Mouse (Mus musculus) forebrain, embryonic 12.5 days (tissue): ENCODE results near the gene Ccser1. TPM values are rescaled to one million over a fixed set of nuclear protein-coding genes. Genes with fewer than 3 reads are reported as not detected.

Experiments
- ATAC-seq: fragments of 200-750 bp; cut with Nextera tagmentation; 2 replicates; pipeline ENCODE4 v1.8.0; 2017; ENCODE audit warnings: moderate TSS enrichment; ENCODE audit not compliant: low FRiP score
- H3K27ac ChIP-seq: fragments of 300-500 bp; sonication (generic); 2 replicates; pipeline ENCODE4 v1.5.1; 2016; ENCODE audit warnings: mild to moderate bottlenecking
- H3K27me3 ChIP-seq: fragments of 300-500 bp; sonication (generic); 2 replicates; pipeline ENCODE4 v1.6.1; 2016; ENCODE audit warnings: mild to moderate bottlenecking
- H3K36me3 ChIP-seq: fragments of 300-500 bp; sonication (generic); replicated peaks from 2 replicates; pipeline ENCODE4 v1.6.1; 2016; ENCODE audit warnings: mild to moderate bottlenecking
- H3K4me1 ChIP-seq: fragments of 300-500 bp; sonication (generic); 2 replicates; pipeline ENCODE4 v1.6.1; 2016
- H3K4me2 ChIP-seq: fragments of 300-500 bp; sonication (generic); 2 replicates; pipeline ENCODE4 v1.6.1; 2016; ENCODE audit warnings: mild to moderate bottlenecking, moderate library complexity
- H3K4me3 ChIP-seq: fragments of 300-500 bp; sonication (generic); replicated peaks from 2 replicates; pipeline ENCODE4 v1.5.1; 2016; ENCODE audit warnings: mild to moderate bottlenecking
- H3K9ac ChIP-seq: fragments of 300-500 bp; sonication (generic); 2 replicates; pipeline ENCODE4 v1.6.1; 2016; ENCODE audit warnings: mild to moderate bottlenecking
- H3K9me3 ChIP-seq: fragments of 300-500 bp; sonication (generic); 2 replicates; pipeline ENCODE4 v1.6.1; 2016
- WGBS: fragments of 180-500 bp; shearing (Covaris S2); methylation state at CpG from one replicate; pipeline ENCODE4 v1.1.7; 2016; 5-methylcytosine and 5-hydroxymethylcytosine counted together
- polyA plus RNA-seq: library from polyadenylated mRNA; unstranded; fragments of >200 nt; fragmentation: Nextera tagmentation; extraction: Ambion mirVana; gene quantifications from 2 replicates; pipeline ENCODE4 v1.2.1, GENCODE M21; 2016

The Ccser1 gene
- polyA plus RNA-seq, 1 experiment from 2014 or later, result 23.5 TPM

GRCm38 (mm10) chr6:62055276-62055675, 875.2 kb downstream of the Ccser1 start:
- no peak for ATAC-seq
- Histone ChIP-seq H3K36me3 (no peaks in the 10 kb centered on the region), H3K4me1 (no peaks in the 10 kb centered on the region), H3K9ac (no peak overlapping the region), H3K27ac (no peak overlapping the region), H3K27me3 (no peaks in the 10 kb centered on the region), H3K4me3 (no peak overlapping the region), H3K9me3 (no peaks in the 10 kb centered on the region), H3K4me2 (no peak overlapping the region)
- 87% methylated on average over 2 of the region's 2 CpGs for WGBS

GRCm38 (mm10) chr6:62066363-62067023, 886.4 kb downstream of the Ccser1 start:
- no peaks in the 10 kb centered on the region for H3K27me3 ChIP-seq
- no peaks in the 10 kb centered on the region for H3K9me3 ChIP-seq
- no peak overlapping the region for H3K9ac ChIP-seq
- H3K36me3 ChIP-seq, result no peaks in the 10 kb centered on the region
- no peak overlapping the region for H3K4me3 ChIP-seq
- no peak overlapping the region for H3K27ac ChIP-seq
- no peaks in the 10 kb centered on the region for H3K4me1 ChIP-seq
- ATAC-seq, result peak; percentile 77; the same call in 1 of the 2 replicates
- H3K4me2 ChIP-seq, result no peak overlapping the region
- WGBS, result 51% methylated on average over 6 of the region's 6 CpGs

- Histone ChIP-seq H3K9me3 (no peaks in the 10 kb centered on the region), H3K4me2 (no peak overlapping the region), H3K27me3 (no peaks in the 10 kb centered on the region), H3K4me1 (no peaks in the 10 kb centered on the region), H3K4me3 (no peak overlapping the region), H3K36me3 (no peaks in the 10 kb centered on the region), H3K9ac (no peak overlapping the region), H3K27ac (no peak overlapping the region)
- WGBS, result 80% methylated on average over 4 of the region's 4 CpGs
- ATAC-seq, result no peak
Measured at GRCm38 (mm10) chr6:62067024-62067380, 886.9 kb downstream of the Ccser1 start.

DNA sequence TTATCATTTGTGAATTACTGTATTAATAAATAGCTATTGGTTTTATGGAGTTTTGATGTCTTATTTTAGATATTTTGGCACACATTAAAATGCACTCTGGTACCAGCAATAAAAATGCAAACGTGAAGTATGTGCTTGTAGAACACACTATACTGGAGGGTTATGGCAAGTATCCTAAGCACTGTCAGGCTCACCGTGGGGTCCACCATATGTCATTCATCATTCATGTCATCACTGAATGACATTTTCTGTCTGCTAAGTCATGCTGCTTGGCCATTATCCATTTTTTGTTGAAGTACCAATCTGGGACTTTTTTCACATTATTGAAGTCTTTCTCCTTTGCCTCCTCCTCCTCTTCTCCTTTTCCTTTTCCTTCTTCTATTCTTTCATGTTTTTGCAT, 925.3 kb downstream of the Ccser1 start:
- 72% methylated on average over 2 of the region's 2 CpGs for WGBS
- Histone ChIP-seq H3K9me3 (no peaks in the 10 kb centered on the region), H3K4me2 (no peak overlapping the region), H3K4me3 (no peak overlapping the region), H3K4me1 (no peaks in the 10 kb centered on the region; the same call in 1 of the 2 replicates), H3K27me3 (no peaks in the 10 kb centered on the region), H3K36me3 (no peaks in the 10 kb centered on the region), H3K9ac (no peak overlapping the region), H3K27ac (no peak overlapping the region)
- no peak for ATAC-seq

- 65% methylated on average over 2 of the region's 2 CpGs for WGBS
- Histone ChIP-seq H3K9ac (no peak overlapping the region), H3K36me3 (no peaks in the 10 kb centered on the region), H3K4me2 (no peak overlapping the region), H3K9me3 (no peaks in the 10 kb centered on the region), H3K4me1 (no peaks in the 10 kb centered on the region), H3K27me3 (no peaks in the 10 kb centered on the region), H3K27ac (no peak overlapping the region), H3K4me3 (no peak overlapping the region)
- ATAC-seq, result no peak
Measured at GRCm38 (mm10) chr6:62132531-62132930, 952.4 kb downstream of the Ccser1 start.

DNA sequence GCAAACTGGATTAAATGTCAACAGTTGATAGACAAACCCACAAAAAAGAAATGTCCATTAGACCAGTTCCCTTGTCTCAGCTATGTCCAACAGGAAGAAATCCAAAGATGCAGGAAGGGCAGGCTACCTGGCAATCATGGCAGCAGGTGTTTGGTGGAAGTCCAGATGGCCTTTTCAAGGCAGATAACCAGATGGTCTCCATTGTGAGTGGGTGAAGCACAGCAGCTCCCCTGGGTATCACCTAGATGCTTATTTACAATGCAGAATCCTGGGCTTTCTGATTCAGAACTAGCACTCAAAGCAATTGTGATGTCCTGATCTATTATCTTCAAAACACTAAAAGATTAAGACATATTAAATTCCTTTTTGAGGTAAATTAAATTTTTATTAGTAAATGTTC, 980.2 kb downstream of the Ccser1 start:
- Histone ChIP-seq H3K9me3 (no peaks in the 10 kb centered on the region), H3K36me3 (no peaks in the 10 kb centered on the region), H3K9ac (no peak overlapping the region), H3K4me3 (no peak overlapping the region), H3K27ac (no peak overlapping the region), H3K4me2 (no peak overlapping the region), H3K4me1 (no peaks in the 10 kb centered on the region), H3K27me3 (no peaks in the 10 kb centered on the region)
- no peak for ATAC-seq

GRCm38 (mm10) chr6:62162596-62162995, 982.5 kb downstream of the Ccser1 start:
- H3K4me3 ChIP-seq, result no peak overlapping the region
- H3K9me3 ChIP-seq, result no peaks in the 10 kb centered on the region
- H3K27me3 ChIP-seq, result no peaks in the 10 kb centered on the region
- no peak for ATAC-seq
- no peaks in the 10 kb centered on the region for H3K36me3 ChIP-seq
- no peaks in the 10 kb centered on the region for H3K4me1 ChIP-seq
- 75% methylated on average over 6 of the region's 6 CpGs for WGBS
- H3K27ac ChIP-seq, result no peak overlapping the region
- no peak overlapping the region for H3K9ac ChIP-seq
- H3K4me2 ChIP-seq, result no peak overlapping the region

DNA sequence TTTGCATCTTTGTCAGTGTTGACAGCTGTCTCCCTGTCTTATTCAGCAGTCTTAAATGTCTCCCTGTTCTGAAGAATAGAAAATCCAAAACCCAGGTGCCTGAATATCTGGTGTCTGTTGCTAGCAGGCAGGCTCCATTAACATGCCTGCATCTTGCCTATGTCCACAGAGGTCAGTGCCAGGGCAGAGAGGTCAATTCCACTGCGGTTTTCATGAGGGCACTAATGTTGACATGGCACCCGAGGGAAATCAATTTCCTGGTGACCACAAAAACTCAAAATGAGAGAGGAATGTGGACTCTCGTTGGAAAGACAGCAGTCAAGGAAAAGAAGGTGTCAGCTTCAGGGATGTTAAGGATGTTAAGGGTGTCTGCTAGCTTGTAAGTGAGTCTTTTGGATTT, 983.7 kb downstream of the Ccser1 start:
- H3K4me3 ChIP-seq, result no peak overlapping the region
- WGBS, result 69% methylated on average over 3 of the region's 3 CpGs
- no peaks in the 10 kb centered on the region for H3K27me3 ChIP-seq
- H3K9ac ChIP-seq, result no peak overlapping the region
- H3K4me1 ChIP-seq, result no peaks in the 10 kb centered on the region
- H3K4me2 ChIP-seq, result no peak overlapping the region
- H3K9me3 ChIP-seq, result no peaks in the 10 kb centered on the region
- no peak for ATAC-seq
- no peaks in the 10 kb centered on the region for H3K36me3 ChIP-seq
- H3K27ac ChIP-seq, result no peak overlapping the region

DNA sequence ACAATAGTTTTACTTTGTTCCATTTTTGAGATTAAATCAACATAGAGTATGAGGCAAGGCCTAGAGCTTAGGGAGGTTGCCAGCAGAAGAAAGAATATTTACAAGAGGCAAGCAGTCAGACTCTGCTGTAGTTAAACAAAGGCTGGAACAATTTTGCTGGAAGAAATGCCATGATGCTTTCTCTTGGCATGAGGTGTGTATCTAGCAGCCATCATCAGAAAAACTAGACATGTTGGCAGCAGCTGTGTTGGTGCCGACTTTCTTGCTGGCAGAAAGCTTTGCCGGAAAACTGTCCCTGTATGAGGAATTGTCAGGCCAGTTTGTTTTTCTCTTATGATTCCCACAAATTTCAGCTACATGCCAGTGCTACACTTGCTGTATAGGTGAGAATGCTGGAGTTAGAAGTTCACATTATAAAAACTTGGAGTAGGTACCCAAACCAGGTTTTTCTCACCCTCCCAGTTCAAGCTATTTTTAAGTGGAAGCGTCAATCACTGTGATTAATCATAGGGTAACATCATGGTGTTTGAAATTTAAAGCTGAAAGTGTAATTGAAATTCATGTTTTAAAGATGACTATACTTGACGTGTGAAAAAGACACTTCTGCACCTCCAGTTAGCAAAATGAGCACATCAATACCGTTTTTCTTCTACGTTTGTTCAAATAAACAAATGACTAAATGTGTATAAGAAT, 1016.5 kb downstream of the Ccser1 start:
- WGBS, result 79% methylated on average over 6 of the region's 6 CpGs
- no peaks in the 10 kb centered on the region for H3K36me3 ChIP-seq
- H3K4me3 ChIP-seq, result no peak overlapping the region
- no peak overlapping the region for H3K9ac ChIP-seq
- H3K9me3 ChIP-seq, result no peaks in the 10 kb centered on the region
- H3K4me2 ChIP-seq, result no peak overlapping the region
- no peak overlapping the region for H3K27ac ChIP-seq
- no peak for ATAC-seq
- H3K4me1 ChIP-seq, result no peaks in the 10 kb centered on the region; the same call in 1 of the 2 replicates
- H3K27me3 ChIP-seq, result no peaks in the 10 kb centered on the region

DNA sequence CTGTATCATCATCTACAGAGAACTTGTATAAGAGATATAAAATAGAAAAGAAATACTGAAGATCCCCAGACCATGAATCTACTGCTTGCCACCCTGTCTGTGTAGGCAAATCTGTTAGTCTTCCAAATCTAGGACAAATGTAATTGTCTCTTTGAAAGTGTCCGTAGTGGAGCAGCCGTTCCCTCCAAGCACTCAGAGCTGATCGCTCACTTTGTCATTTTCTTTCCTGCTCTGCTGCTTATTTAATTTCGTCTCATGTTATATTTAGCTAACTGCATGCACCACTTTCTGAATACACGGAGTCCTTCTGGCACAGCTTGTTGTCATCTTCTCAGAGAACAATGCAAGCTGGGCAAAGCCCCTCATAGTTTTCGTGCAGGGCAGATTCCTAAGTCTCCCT, 1018.6 kb downstream of the Ccser1 start:
- no peaks in the 10 kb centered on the region for H3K27me3 ChIP-seq
- no peaks in the 10 kb centered on the region for H3K9me3 ChIP-seq
- no peak for ATAC-seq
- H3K9ac ChIP-seq, result no peak overlapping the region
- no peak overlapping the region for H3K4me3 ChIP-seq
- no peak overlapping the region for H3K27ac ChIP-seq
- no peaks in the 10 kb centered on the region for H3K36me3 ChIP-seq
- no peak overlapping the region for H3K4me2 ChIP-seq
- no peaks in the 10 kb centered on the region; the same call in 1 of the 2 replicates for H3K4me1 ChIP-seq
- 75% methylated on average over 6 of the region's 6 CpGs for WGBS

GRCm38 (mm10) chr6:62205013-62205412, 1024.9 kb downstream of the Ccser1 start:
- no peak for ATAC-seq
- no peaks in the 10 kb centered on the region for H3K9me3 ChIP-seq
- H3K4me1 ChIP-seq, result no peaks in the 10 kb centered on the region
- no peak overlapping the region for H3K27ac ChIP-seq
- WGBS, result 45% methylated on average over 2 of the region's 2 CpGs
- no peaks in the 10 kb centered on the region for H3K36me3 ChIP-seq
- H3K4me3 ChIP-seq, result no peak overlapping the region
- no peak overlapping the region for H3K4me2 ChIP-seq
- H3K27me3 ChIP-seq, result no peaks in the 10 kb centered on the region
- H3K9ac ChIP-seq, result no peak overlapping the region

- 42% methylated on average over 1 of the region's 1 CpGs for WGBS
- no peak for ATAC-seq
- Histone ChIP-seq H3K4me2 (no peak overlapping the region), H3K27me3 (no peaks in the 10 kb centered on the region), H3K9ac (no peak overlapping the region), H3K4me3 (no peak overlapping the region), H3K27ac (no peak overlapping the region), H3K9me3 (no peaks in the 10 kb centered on the region), H3K36me3 (no peaks in the 10 kb centered on the region), H3K4me1 (no peaks in the 10 kb centered on the region)
Measured at GRCm38 (mm10) chr6:62221856-62222255, 1041.7 kb downstream of the Ccser1 start.

- H3K4me3 ChIP-seq, result no peak overlapping the region
- H3K9ac ChIP-seq, result no peak overlapping the region
- WGBS, result 71% methylated on average over 1 of the region's 1 CpGs
- no peaks in the 10 kb centered on the region for H3K9me3 ChIP-seq
- H3K27me3 ChIP-seq, result no peaks in the 10 kb centered on the region
- no peak for ATAC-seq
- no peaks in the 10 kb centered on the region for H3K4me1 ChIP-seq
- H3K36me3 ChIP-seq, result no peaks in the 10 kb centered on the region
- H3K27ac ChIP-seq, result no peak overlapping the region
- no peak overlapping the region for H3K4me2 ChIP-seq
Measured at GRCm38 (mm10) chr6:62263899-62264298, 1083.8 kb downstream of the Ccser1 start.
